Mouse (Mus musculus) stomach, embryonic 16.5 days (tissue): ENCODE measurements around the gene Kmt5b. TPM values are rescaled to one million over a fixed set of nuclear protein-coding genes. Genes with fewer than 3 reads are reported as not detected.
A peak's percentile ranks its signal among the peaks of the same experiment; 100 is the strongest.

Experiments
- ATAC-seq: fragments of 200-750 bp; cut with Nextera tagmentation; 2 replicates; pipeline ENCODE4 v1.8.0; 2017; ENCODE audit warnings: moderate number of reproducible peaks, moderate TSS enrichment; ENCODE audit not compliant: insufficient read depth, low FRiP score
- H3K27ac ChIP-seq: fragments of 300-500 bp; sonication (generic); 2 replicates; pipeline ENCODE4 v1.5.1; 2014; ENCODE audit warnings: low read length
- H3K27me3 ChIP-seq: fragments of 300-500 bp; sonication (generic); 2 replicates; pipeline ENCODE4 v1.6.1; 2014; ENCODE audit warnings: low read length, control low read depth, mixed read lengths; ENCODE audit not compliant: control insufficient read depth, insufficient read depth
- H3K36me3 ChIP-seq: fragments of 300-500 bp; sonication (generic); 2 replicates; pipeline ENCODE4 v1.6.1; 2014; ENCODE audit warnings: low read length; ENCODE audit not compliant: control insufficient read depth, insufficient read depth
- H3K4me1 ChIP-seq: fragments of 300-500 bp; sonication (generic); 2 replicates; pipeline ENCODE4 v1.6.1; 2014; ENCODE audit warnings: low read length, control low read depth, mixed read lengths; ENCODE audit not compliant: control insufficient read depth, insufficient read depth
- H3K4me2 ChIP-seq: fragments of 300-500 bp; sonication (generic); 2 replicates; pipeline ENCODE4 v1.6.1; 2014; ENCODE audit warnings: low read depth, low read length, mixed read lengths
- H3K4me3 ChIP-seq: fragments of 300-500 bp; sonication (generic); replicated peaks from 2 replicates; pipeline ENCODE4 v1.5.1; 2014; ENCODE audit warnings: mild to moderate bottlenecking, low read length
- H3K9ac ChIP-seq: fragments of 300-500 bp; sonication (generic); 2 replicates; pipeline ENCODE4 v1.6.1; 2014; ENCODE audit warnings: low read length
- H3K9me3 ChIP-seq: fragments of 300-500 bp; sonication (generic); replicated peaks from 2 replicates; pipeline ENCODE4 v1.6.1; 2016; ENCODE audit warnings: low read length, control low read depth; ENCODE audit not compliant: control insufficient read depth
- WGBS: fragments of 180-500 bp; shearing (Covaris S2); extraction: QIAGEN DNeasy Blood & Tissue Kit; methylation state at CpG from one replicate; pipeline ENCODE4 v1.1.7; 2014; 5-methylcytosine and 5-hydroxymethylcytosine counted together
- polyA plus RNA-seq: library from polyadenylated mRNA; unstranded; fragments of >200 nt; fragmentation: Nextera tagmentation; extraction: Ambion mirVana; gene quantifications from 2 replicates; pipeline ENCODE4 v1.2.1, GENCODE M21; 2015

Kmt5b gene
- polyA plus RNA-seq, 1 experiment from 2014 or later = 22.6 TPM

- ATAC-seq = no peak
- H3K4me2 ChIP-seq = no peak overlapping the region
- H3K4me1 ChIP-seq = peaks cover 4% of the 10 kb centered on the region
- no peak overlapping the region for H3K9ac ChIP-seq
- H3K9me3 ChIP-seq = no peaks in the 10 kb centered on the region
- no peaks in the 10 kb centered on the region for H3K27me3 ChIP-seq
- H3K4me3 ChIP-seq = no peak overlapping the region
- H3K36me3 ChIP-seq = no peaks in the 10 kb centered on the region
- H3K27ac ChIP-seq = no peak overlapping the region
- 83% methylated on average over 4 of the region's 4 CpGs for WGBS
Observed at GRCm38 (mm10) chr19:3765221-3765820, 1.9 kb upstream of the Kmt5b start.

GRCm38 (mm10) chr19:3766378-3766777 is 843 bp upstream of the Kmt5b start:
- 0 out of 2 replicates have a peak overlapping the region, but pooled peaks have one; percentile 79 for H3K4me2 ChIP-seq
- no peak overlapping the region for H3K9ac ChIP-seq
- 86% methylated on average over 5 of the region's 5 CpGs for WGBS
- H3K27ac ChIP-seq = no peak overlapping the region
- no peak for ATAC-seq
- H3K4me3 ChIP-seq = no peak overlapping the region
- no peaks in the 10 kb centered on the region for H3K36me3 ChIP-seq
- peaks cover 4% of the 10 kb centered on the region for H3K4me1 ChIP-seq
- no peaks in the 10 kb centered on the region for H3K9me3 ChIP-seq
- no peaks in the 10 kb centered on the region for H3K27me3 ChIP-seq

- Histone ChIP-seq H3K27ac (peak overlapping the region; percentile 100), H3K9ac (peak overlapping the region; percentile 99), H3K27me3 (no peaks in the 10 kb centered on the region), H3K4me1 (peaks cover 4% of the 10 kb centered on the region), H3K36me3 (no peaks in the 10 kb centered on the region), H3K4me3 (peak overlapping the region; percentile 83), H3K4me2 (peak overlapping the region; percentile 79), H3K9me3 (no peaks in the 10 kb centered on the region)
- WGBS = under 1% methylated on average over 111 of the region's 111 CpGs
- ATAC-seq = peak; percentile 63
Observed at GRCm38 (mm10) chr19:3767781-3768696, 818 bp downstream of the Kmt5b start.

GRCm38 (mm10) chr19:3768697-3769383 is 1.6 kb downstream of the Kmt5b start:
- peak overlapping the region; percentile 99 for H3K9ac ChIP-seq
- peaks cover 4% of the 10 kb centered on the region for H3K4me1 ChIP-seq
- peak overlapping the region; percentile 100 for H3K27ac ChIP-seq
- peak overlapping the region; percentile 79 for H3K4me2 ChIP-seq
- H3K27me3 ChIP-seq = no peaks in the 10 kb centered on the region
- H3K4me3 ChIP-seq = peak overlapping the region; percentile 83
- ATAC-seq = peak; percentile 92
- no peaks in the 10 kb centered on the region for H3K36me3 ChIP-seq
- H3K9me3 ChIP-seq = no peaks in the 10 kb centered on the region
- WGBS = 1% methylated on average over 52 of the region's 60 CpGs

- Histone ChIP-seq H3K4me3 (peak overlapping the region; percentile 83), H3K9ac (0 out of 2 replicates have a peak overlapping the region, but pooled peaks have one; percentile 33), H3K4me2 (peak overlapping the region; percentile 77), H3K36me3 (no peaks in the 10 kb centered on the region), H3K4me1 (peaks cover 4% of the 10 kb centered on the region), H3K27ac (no peak overlapping the region), H3K27me3 (no peaks in the 10 kb centered on the region), H3K9me3 (no peaks in the 10 kb centered on the region)
- no peak for ATAC-seq
- WGBS = 77% methylated on average over 6 of the region's 6 CpGs
Observed at GRCm38 (mm10) chr19:3769533-3769932, 2.3 kb downstream of the Kmt5b start.

GRCm38 (mm10) chr19:3774159-3774558 is 6.9 kb downstream of the Kmt5b start:
- no peak overlapping the region for H3K4me2 ChIP-seq
- H3K9me3 ChIP-seq = no peaks in the 10 kb centered on the region
- no peak overlapping the region for H3K9ac ChIP-seq
- 56% methylated on average over 2 of the region's 2 CpGs for WGBS
- no peak overlapping the region for H3K4me3 ChIP-seq
- peaks cover 4% of the 10 kb centered on the region; the same call in 1 of the 2 replicates for H3K4me1 ChIP-seq
- ATAC-seq = no peak
- H3K27me3 ChIP-seq = no peaks in the 10 kb centered on the region
- H3K36me3 ChIP-seq = no peaks in the 10 kb centered on the region
- no peak overlapping the region for H3K27ac ChIP-seq

GRCm38 (mm10) chr19:3778713-3779112 is 11.5 kb downstream of the Kmt5b start:
- ATAC-seq = no peak
- 91% methylated on average over 8 of the region's 8 CpGs for WGBS
- no peaks in the 10 kb centered on the region for H3K9me3 ChIP-seq

GRCm38 (mm10) chr19:3790077-3790476 is 22.9 kb downstream of the Kmt5b start:
- 79% methylated on average over 1 of the region's 1 CpGs for WGBS
- Histone ChIP-seq H3K9ac (no peak overlapping the region), H3K4me2 (no peak overlapping the region), H3K27ac (no peak overlapping the region), H3K4me1 (0 out of 2 replicates have a peak, but pooled peaks cover 3% of the 10 kb centered on the region), H3K36me3 (peaks cover 14% of the 10 kb centered on the region), H3K9me3 (no peaks in the 10 kb centered on the region), H3K27me3 (no peaks in the 10 kb centered on the region), H3K4me3 (no peak overlapping the region)
- no peak for ATAC-seq

More at GRCm38 (mm10) chr19:3778713-3779112, 11.5 kb downstream of the Kmt5b start:
- no peak overlapping the region for H3K27ac ChIP-seq
- H3K4me2 ChIP-seq = no peak overlapping the region
- H3K27me3 ChIP-seq = no peaks in the 10 kb centered on the region
- peaks cover 1% of the 10 kb centered on the region; the same call in 1 of the 2 replicates for H3K36me3 ChIP-seq
- no peaks in the 10 kb centered on the region for H3K4me1 ChIP-seq
- no peak overlapping the region for H3K4me3 ChIP-seq
- H3K9ac ChIP-seq = no peak overlapping the region
